Mouse (Mus musculus) brain, adult 10 weeks (tissue): ENCODE data around the gene Plekha3. TPM values are rescaled to one million over a fixed set of nuclear protein-coding genes. Genes with fewer than 3 reads are reported as not detected.

Experiments
- polyA plus RNA-seq: library from polyadenylated mRNA; stranded (reverse); fragments of 350-450 nt; fragmentation: Illumina TruSeq; extraction: RNeasy Lipid Tissue Mini Kit (QIAGEN cat#74804); gene quantifications from one replicate; pipeline ENCODE4 v1.2.3, GENCODE M21; 2015; ENCODE audit warnings: low read depth, low replicate concordance

Plekha3 gene
- 35.8 TPM for polyA plus RNA-seq

DNA sequence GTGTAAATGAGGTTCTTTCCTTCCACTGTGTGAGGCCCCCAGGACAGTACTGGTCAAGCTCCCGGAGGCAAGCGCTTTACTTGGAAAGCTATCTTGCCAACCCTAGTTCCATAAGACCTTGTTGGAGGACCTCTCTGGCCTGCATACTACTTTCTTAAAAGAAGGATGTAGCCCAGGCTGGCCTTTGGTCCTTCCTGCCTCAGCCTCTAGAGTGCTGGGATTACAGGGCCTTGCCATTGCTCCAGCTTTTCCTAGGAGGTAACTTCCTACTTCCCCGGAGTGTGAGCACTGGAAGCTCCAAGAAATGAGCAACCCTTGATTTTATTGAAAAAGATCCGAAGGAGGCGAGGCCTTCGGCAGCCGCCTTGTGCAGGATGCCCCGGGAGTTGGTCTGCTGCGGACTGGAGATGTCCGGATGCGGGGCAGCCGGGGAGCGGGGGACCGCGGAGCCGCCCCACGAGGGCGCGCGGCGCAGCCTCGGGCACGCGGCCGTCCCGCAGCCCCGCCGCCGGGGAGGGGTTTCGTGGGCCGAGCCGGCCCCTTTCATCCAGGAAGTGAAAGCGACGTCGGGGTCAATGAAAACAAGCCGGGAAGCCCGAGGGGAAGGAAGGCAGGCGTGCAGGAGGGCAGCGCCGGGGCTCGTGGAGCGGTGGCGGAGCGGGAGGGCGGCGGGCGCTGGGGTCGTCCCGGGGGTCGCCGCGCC lies at the start of gene Plekha3:
TSS of gene Plekha3 (plus strand) at position 557 of the 703 bp plus-strand sequence.

DNA sequence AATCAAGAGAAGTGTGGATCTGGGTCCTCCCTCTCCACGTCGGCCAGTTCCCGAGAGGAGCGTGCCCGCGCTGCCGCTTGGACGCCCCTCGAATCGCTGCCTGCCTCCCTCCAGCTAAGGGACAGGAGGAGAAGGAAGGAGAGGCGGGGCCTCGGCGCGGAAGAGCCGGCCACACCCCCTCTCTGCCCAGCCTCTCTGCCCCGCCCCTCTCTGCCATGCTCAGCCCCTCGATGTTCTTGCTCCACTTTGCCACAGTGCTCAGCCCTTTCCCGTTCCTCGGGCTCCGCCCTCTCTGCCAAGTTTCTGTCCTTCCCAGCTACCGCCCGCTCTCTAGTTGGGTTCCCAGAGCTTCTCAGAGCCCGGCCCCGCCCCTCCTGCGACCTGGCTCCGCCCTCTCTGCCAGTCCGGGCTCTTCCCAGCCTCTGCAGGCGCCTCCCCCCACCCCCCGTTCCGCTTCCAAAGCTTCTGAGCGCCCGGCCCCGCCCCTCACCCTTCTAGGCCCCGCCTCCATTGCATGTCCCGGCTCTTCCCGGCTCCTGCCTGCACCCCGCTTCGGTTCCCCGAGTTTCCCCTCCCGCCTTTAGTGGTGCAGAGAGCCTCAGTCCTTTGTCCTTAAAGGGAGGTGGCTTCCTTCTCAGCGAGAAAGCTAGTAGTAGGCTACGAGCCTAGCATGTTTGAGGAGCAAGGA lies 27.1 kb upstream of the Plekha3 start, which contains the start of the genes Prkra and Pjvk:
TSS of gene Prkra (minus strand) at position 133 of the 688 bp plus-strand sequence.
TSS of gene Pjvk (plus strand) at position 594 of the 688 bp plus-strand sequence.

DNA sequence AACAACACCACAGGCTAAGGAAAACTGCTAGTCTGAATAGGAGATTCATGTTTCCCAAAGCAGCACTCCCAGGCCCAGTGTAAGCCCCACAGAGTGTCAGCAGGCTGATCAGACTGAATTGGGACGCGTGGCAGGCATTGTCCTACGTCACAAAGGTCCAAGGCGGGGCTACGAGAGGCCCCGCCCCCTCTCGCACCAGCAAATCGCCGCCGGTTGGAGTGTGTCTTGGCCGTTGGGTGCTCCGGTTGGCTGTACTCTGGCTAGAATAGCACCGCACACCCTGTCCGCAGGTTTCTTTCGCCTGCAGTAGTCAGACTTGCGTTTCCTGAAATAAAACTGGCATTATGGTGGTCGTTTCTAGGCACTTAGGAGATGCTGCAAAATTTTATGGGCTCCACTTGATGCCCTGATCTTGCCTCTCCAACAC lies 2.1 kb upstream of the Plekha3 start, which contains the start of gene Fkbp7:
TSS of gene Fkbp7 (minus strand) at position 151 of the 427 bp plus-strand sequence.

Other genes starting within 250 kb of the Plekha3 start
- gene Prkra, start 27.3 kb upstream of the Plekha3 start, polyA plus RNA-seq: 33.9 TPM
- gene Pjvk, start 26.8 kb upstream of the Plekha3 start, polyA plus RNA-seq: not detected
- gene Fkbp7, start 2.2 kb upstream of the Plekha3 start, polyA plus RNA-seq: 7.1 TPM